Mouse (Mus musculus) lung, adult 2 months (tissue): Measurements from ENCODE around the gene Strap. TPM values are rescaled to one million over a fixed set of nuclear protein-coding genes. Genes with fewer than 3 reads are reported as not detected.

Experiments
- DNase-seq: peaks from one replicate; pipeline ENCODE4 v3.0.0; 2022
- H3K4me1 ChIP-seq: fragments of 200-500 bp; 2 replicates; pipeline ENCODE4 v1.6.1; 2011; ENCODE audit warnings: low read length; ENCODE audit not compliant: control insufficient read depth, insufficient read depth
- H3K4me3 ChIP-seq: fragments of 200-500 bp; replicated peaks from 2 replicates; pipeline ENCODE3; 2011; ENCODE audit warnings: low read depth, mild to moderate bottlenecking, control low read depth, low read length; ENCODE audit errors: extremely low read depth
- CTCF ChIP-seq: fragments of 200-500 bp; IDR thresholded peaks from 2 replicates; pipeline ENCODE4 v1.5.1; 2011; ENCODE audit warnings: mild to moderate bottlenecking, low read length, control low read depth; ENCODE audit not compliant: insufficient read depth
- POLR2A ChIP-seq: fragments of 200-500 bp; IDR thresholded peaks from 2 replicates; pipeline ENCODE4 v1.6.1; 2011; ENCODE audit warnings: low read depth, mild to moderate bottlenecking, control low read depth, low read length, borderline replicate concordance; ENCODE audit errors: extremely low read depth
- WGBS: fragments of 180-500 bp; shearing (Covaris S2); methylation state at CpG from one replicate; pipeline ENCODE4 v1.1.7; 2018; 5-methylcytosine and 5-hydroxymethylcytosine counted together
- polyA plus RNA-seq: library from polyadenylated mRNA; depleted of rRNA; stranded (reverse); fragments of >200 nt; gene quantifications from 2 replicates; pipeline ENCODE4 v1.2.3, GENCODE M21; 2012

The Strap gene
- polyA plus RNA-seq, 1 experiment: 28.3 TPM

GRCm38 (mm10) chr6:137772918-137773636, 38.2 kb downstream of the Strap start:
- TF ChIP-seq CTCF (no peak), POLR2A (no peak)
- 92% methylated on average over 8 of the region's 8 CpGs for WGBS
- DNase-seq: no peak
- Histone ChIP-seq H3K4me3 (no peak overlapping the region), H3K4me1 (no peaks in the 10 kb centered on the region)

- H3K4me3 ChIP-seq: no peak overlapping the region
- TF ChIP-seq CTCF (no peak), POLR2A (no peak)
- DNase-seq: no peak
- WGBS: 83% methylated on average over 6 of the region's 6 CpGs
- no peaks in the 10 kb centered on the region for H3K4me1 ChIP-seq
Measured at GRCm38 (mm10) chr6:137773637-137774028, 38.8 kb downstream of the Strap start.

DNA sequence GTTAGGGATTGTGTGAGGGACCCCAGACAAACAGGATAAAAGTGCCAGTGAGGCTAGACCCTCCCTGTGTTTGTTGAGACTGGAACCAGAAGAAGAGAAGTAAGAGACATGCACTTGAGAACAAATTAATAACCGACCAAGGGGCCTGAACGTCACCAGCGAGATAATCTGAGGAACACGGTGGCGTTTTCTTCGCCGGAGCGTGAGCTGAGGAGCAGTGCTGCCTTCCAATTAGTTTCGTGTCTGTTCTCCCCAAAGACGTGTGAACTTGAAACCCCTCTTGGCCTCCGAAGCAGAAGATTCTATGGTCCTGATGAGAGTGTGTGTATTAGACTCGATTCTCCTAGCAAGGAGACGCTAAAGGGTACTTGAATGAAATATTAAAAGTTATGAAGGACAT, 39.3 kb downstream of the Strap start:
- 89% methylated on average over 13 of the region's 13 CpGs for WGBS
- no peak for DNase-seq
- Histone ChIP-seq H3K4me1 (no peaks in the 10 kb centered on the region), H3K4me3 (no peak overlapping the region)
- no peak for TF ChIP-seq CTCF
- TF ChIP-seq POLR2A: no peak

DNA sequence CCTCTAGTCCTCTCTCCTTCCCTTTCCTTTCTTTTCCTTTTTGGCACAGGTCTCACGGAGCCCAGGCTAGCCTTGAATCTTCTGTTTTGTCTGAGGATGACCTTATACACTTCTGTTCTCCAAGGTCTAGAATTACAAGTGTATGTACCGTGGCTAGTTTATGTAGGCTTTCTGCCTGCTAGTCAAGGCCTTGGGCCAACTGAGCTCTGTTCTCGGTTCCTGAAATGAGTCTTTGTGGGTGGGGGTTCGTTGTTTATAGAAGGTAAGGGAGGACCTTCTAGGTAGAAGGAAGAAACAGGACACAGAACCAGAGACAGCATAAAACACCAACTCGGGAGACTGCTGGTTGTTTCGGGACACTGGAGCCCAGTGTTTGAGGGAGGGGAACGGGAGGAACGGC, 40.3 kb downstream of the Strap start:
- no peak for DNase-seq
- no peak overlapping the region for H3K4me3 ChIP-seq
- WGBS: 87% methylated on average over 8 of the region's 8 CpGs
- H3K4me1 ChIP-seq: no peaks in the 10 kb centered on the region
- TF ChIP-seq POLR2A: no peak

DNA sequence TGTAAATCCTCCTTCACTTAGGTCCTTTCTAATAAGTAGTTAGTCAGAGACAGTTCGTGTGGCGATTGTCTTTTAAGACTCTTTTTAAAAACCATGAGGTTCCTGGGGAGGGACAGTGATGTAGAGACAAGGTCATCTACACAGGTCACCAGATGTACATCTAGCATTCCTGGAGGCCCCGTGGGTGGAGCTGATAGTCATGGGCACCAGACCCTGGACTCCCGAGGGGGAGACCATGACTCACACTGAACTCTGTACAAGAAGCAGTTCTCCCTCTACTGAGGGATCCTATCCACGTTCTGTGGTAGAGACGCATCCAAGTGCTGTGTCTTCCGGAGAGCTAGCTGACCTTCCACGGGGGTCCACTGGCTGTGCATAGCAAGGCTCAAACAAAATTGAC, 42.1 kb downstream of the Strap start:
- no peak for DNase-seq
- WGBS: 73% methylated on average over 8 of the region's 8 CpGs
- Histone ChIP-seq H3K4me1 (no peaks in the 10 kb centered on the region), H3K4me3 (no peak overlapping the region)
- TF ChIP-seq POLR2A (no peak), CTCF (no peak)

DNA sequence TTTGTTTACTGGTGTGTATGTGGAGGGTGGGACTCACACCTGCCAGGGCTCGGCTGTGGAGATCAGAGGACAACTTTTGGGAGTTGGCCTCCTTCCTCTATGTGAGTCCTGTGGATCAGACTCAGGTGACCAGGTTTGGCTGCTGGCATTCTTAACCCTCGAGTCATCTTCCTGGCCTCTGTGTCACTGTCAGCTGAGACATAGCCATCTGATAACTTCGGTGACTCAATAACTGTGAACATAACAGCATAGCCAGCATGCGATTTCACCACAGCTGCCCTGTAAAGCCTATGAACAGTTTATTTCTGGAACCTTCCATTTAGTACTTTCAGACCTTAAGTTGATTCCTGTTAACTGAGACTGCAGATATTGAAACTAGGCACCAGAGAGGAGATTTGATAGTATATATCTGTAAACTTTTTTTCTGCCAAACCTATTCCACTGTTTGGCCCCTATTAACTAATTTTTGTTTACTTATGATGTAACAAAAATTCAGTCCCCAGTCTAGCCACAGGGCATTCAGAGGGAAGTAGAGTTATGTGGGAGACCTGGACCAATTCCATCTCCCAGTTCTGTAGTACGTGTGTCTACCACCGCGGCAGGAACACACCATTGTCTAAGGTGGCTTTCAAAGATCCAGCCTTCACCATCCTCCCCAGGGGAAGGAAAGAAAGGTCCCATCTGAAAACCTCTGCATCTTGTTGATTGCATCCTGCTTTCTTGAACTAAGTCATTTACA, 49.2 kb downstream of the Strap start:
- Histone ChIP-seq H3K4me3 (no peak overlapping the region), H3K4me1 (no peaks in the 10 kb centered on the region)
- TF ChIP-seq CTCF (no peak), POLR2A (no peak)
- 74% methylated on average over 7 of the region's 7 CpGs for WGBS
- DNase-seq: no peak

DNA sequence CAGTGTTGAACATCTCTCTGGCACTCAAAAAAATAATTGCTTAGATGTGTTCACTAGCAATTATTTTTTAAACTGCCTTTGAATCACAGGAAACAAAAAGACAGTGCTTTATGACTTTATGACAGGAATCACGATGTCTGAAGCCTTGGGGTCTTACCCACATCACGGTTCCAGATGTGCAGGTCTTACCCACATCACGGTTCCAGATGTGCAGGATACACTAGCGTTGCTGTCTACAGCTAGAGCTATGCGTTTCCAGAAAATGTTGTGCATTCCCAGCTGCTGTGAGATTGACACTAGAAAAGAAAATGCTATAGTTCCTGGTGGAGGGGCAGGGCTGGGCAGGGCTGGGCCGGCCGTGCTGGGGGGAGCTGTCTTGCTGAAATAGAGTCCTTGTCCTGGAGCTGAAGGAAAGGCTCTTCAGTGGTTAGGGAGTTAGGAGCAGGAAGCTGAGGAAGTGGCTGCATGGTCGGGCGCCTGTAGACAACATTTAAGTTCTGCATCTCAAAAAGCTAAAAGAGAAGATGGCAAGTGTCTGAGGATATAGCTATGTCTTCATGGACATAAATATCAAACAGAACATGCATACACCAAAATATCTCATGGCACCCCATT, 54.2 kb downstream of the Strap start:
- DNase-seq: no peak
- TF ChIP-seq POLR2A (no peak), CTCF (no peak)
- 65% methylated on average over 9 of the region's 9 CpGs for WGBS
- H3K4me3 ChIP-seq: no peak overlapping the region
- H3K4me1 ChIP-seq: no peaks in the 10 kb centered on the region

DNA sequence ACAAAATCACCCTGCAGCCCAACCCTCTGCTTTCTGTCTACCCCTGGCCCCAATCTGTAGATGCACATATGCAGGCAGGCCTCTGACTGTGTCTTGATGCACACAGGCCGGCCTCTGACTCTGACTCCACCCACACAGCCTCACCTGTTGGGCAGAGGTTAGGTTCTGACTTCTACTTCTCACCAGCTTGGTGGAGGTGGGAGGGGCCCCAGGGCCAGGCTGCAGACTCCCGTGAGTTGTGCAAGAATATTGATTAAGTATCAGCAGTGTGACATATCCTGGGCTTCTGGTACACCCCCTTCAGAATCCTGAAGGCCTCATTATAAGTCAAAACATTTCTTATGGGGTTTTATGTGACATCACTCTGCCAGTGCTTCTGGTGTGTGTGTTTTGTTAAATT, 54.8 kb downstream of the Strap start:
- no peak for TF ChIP-seq POLR2A
- TF ChIP-seq CTCF: no peak
- DNase-seq: no peak
- H3K4me1 ChIP-seq: no peaks in the 10 kb centered on the region
- no peak overlapping the region for H3K4me3 ChIP-seq
- WGBS: 78% methylated on average over 2 of the region's 2 CpGs

GRCm38 (mm10) chr6:137795494-137795893, 60.6 kb downstream of the Strap start:
- 35% methylated on average over 2 of the region's 2 CpGs for WGBS
- TF ChIP-seq CTCF: no peak
- TF ChIP-seq POLR2A: no peak
- DNase-seq: no peak
- Histone ChIP-seq H3K4me3 (no peak overlapping the region), H3K4me1 (no peaks in the 10 kb centered on the region)

GRCm38 (mm10) chr6:137796596-137797567, 62.0 kb downstream of the Strap start:
- no peak for DNase-seq
- Histone ChIP-seq H3K4me3 (no peak overlapping the region), H3K4me1 (no peaks in the 10 kb centered on the region)
- TF ChIP-seq POLR2A (no peak), CTCF (no peak)
- WGBS: 76% methylated on average over 29 of the region's 29 CpGs
